Mouse (Mus musculus): ENCODE data around the gene Etnk1.

DNA sequence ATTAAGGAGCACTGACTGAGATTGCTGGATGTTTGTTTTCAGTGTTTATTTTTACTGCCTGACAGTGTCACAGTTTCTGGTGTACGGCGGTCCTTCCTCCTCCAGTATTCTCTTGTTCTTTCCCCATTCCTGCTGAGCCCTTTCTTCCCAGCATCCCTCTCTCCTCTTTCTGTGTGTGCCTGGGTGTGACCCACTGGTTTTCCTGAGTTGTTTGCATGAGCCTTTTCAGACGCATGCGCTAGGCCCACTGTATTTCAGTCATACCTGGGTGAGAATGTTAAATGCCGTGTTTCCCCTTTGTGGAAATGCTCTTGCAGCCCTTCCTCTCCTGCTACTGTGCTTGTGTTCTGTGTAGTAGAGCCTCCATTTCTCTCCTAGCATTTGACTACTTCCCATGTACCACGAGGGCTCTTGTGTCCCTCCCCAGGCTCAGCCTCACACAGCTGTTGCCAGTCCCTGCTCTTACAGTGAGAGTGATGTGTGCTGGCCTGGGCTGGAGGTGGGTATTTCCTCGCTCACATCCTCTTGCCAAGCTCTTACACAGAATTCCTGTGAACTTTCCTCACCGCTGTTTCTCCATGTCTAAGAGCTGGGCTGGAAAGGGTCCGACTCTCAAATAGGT lies 24.6 kb downstream of the Etnk1 start:
- TF ChIP-seq GATA1 (IDR thresholded peaks at IDR 0.05; ENCODE audit: low read length) (no peak), TAL1 (IDR thresholded peaks at IDR 0.05; ENCODE audit: low read length) (no peak)

All from erythroblast, embryonic 14.5 days (primary cell).